Mouse (Mus musculus) MN1 (cell line): Measurements from ENCODE around the gene Ano1.

Source experiments
- DNase-seq: peaks from one replicate; pipeline ENCODE4 v3.0.0-alpha.2; 2016; ENCODE audit warnings: low spot score

The Ano1 gene

GRCm38 (mm10) chr7:144696764-144697704 lies 54.7 kb downstream of the Ano1 start:
- peak; percentile 6 for DNase-seq

- no peak for DNase-seq
These were observed 61.9 kb downstream of the Ano1 start for GRCm38 (mm10) chr7:144689855-144690254.

- DNase-seq, result no peak
These were observed 62.6 kb downstream of the Ano1 start for GRCm38 (mm10) chr7:144689136-144689535.

DNA sequence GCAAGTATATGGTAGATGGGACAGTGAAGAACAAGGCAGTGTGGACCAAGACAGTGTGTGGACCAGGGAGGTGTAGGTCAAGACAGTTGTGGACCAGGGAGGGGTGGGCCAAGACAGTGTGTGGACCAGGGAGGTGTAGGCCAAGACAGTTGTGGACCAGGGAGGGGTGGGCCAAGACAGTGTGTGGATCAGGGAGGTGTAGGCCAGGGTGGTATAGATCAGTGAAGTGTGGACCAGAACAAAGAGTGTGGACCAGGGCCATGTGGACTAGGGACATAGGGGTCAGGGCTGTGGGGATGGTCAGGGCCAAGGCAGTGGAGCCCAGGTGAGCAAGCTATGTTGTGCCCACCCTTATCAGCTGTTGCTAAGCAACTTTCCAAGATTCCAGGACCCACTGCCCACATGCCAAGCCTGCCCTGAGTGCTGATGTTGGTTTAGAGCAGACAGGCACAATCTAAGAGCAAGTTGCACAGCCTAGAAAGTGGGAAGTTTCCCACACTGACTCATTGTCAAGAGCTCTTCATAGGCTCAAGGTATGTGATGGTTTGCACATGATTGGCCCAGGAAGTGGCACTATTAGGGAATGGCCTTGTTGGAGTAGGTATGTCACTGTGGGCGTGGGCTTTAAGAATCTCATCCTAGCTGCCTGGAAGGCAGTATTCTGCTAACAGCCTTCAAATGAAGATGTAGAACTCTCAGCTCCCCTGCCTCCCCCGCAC lies 64.0 kb downstream of the Ano1 start:
- DNase-seq, result no peak

DNA sequence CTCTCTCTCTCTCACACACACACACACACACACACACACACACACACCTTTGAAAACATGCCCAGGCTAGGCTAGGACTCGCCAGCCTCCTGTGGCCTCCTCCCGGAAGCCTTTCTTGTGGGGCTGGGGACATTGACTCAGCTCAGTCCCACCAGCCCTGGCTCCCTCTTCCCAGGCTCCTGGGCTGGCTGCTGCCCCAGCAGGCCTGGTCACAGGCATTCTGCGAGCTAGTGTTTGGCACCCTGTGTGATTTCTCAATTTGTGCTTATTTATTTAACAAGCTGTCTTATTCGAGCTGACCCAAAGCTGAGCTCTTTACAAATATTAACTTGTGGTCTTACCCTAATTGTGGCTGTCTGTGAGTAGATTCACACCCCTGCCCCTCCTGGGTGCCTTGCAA lies 66.8 kb downstream of the Ano1 start:
- DNase-seq, result no peak

GRCm38 (mm10) chr7:144684467-144684866 lies 67.3 kb downstream of the Ano1 start:
- peak; percentile 32 for DNase-seq

GRCm38 (mm10) chr7:144680096-144680495 lies 71.7 kb downstream of the Ano1 start:
- DNase-seq, result no peak

- DNase-seq, result no peak
These were observed 73.3 kb downstream of the Ano1 start for GRCm38 (mm10) chr7:144678241-144679030.

DNA sequence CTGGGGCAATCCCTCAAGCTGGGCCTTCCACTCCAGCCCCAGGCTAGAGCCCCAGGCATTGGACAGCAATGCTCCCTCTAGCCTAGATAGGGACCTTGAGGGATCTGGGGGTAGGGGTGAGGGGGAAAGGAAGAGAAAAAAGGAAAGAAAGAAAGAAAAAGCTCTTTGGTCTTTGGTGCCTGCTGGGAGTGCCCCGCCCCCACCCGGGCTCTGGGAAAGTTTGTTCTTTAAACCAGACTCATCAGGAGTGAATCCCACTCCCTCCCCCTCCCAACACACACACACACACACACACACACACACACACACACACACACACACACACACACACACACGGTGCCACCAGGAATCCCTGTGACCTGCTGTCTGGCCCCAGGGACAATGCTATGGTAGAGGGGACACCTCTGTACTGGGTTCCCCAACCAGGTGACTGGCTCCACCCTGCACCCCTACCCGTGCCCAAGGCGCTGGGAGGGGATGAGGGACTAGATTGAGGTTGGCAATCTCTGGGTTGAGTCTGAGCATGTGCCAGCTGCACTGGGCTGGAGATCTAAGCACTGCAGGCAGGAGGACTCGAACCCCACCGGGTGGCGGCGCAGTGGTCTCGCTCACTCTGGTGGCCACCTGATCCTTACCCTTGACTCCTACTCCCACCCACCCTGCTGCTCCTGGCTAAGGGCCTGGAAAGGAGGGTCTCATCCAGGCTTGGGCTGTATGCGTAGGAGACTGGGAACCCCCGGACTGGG lies 74.3 kb downstream of the Ano1 start:
- DNase-seq, result no peak

DNA sequence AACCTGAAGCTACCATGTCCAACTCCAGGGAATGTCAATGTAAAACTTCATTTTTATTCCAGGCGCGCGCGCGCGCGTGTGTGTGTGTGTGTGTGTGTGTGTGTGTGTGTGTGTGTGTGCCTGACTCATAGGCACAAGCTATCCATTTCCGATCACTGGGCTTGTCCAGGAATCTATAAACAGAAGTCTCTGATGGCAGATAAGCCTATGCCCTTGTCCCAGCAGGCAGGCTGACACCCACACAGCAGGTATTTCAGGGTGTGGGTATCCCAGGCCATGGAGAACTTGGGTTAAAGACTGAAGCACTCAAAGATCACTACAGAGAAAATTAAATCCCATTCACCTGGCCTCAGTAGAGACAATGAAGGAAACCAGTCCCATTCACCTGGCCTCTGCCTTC lies 76.1 kb downstream of the Ano1 start:
- no peak for DNase-seq

GRCm38 (mm10) chr7:144669895-144670294 lies 81.9 kb downstream of the Ano1 start:
- no peak for DNase-seq

DNA sequence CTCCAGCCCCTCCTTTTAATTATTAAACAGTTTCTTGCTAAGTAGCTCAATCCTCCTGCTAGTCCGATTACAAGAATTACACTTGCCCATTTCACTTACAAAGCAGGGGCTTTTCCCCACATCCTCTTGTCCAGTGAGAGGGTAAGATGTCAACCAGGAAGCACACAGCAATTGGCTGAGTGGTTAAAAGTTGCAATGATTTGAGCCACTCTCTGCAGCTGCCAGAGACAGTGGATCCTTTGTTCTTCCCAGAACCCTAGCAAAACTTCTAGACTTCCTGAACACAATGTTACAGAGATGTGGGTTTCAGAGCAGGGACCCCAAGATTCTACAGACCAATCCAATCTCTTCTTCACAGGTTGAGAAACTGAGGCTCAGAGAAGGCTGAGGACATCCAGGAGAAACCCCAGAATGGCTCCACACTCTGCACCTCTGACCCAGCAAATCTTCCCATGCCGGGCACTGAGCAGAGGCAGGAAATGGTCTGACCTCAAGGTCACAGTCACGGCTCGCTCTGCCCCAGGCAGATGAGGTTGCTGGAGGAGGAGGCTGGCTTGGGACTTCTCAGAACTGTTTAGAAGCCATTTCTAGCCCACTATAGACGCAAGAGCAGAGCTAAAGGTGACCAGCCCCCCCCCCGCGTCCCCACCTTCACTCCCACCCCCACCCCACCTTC lies 83.0 kb downstream of the Ano1 start:
- no peak for DNase-seq

GRCm38 (mm10) chr7:144667091-144667490 lies 84.7 kb downstream of the Ano1 start:
- DNase-seq, result no peak

- no peak for DNase-seq
These were observed 86.2 kb downstream of the Ano1 start for GRCm38 (mm10) chr7:144665585-144665984.

DNA sequence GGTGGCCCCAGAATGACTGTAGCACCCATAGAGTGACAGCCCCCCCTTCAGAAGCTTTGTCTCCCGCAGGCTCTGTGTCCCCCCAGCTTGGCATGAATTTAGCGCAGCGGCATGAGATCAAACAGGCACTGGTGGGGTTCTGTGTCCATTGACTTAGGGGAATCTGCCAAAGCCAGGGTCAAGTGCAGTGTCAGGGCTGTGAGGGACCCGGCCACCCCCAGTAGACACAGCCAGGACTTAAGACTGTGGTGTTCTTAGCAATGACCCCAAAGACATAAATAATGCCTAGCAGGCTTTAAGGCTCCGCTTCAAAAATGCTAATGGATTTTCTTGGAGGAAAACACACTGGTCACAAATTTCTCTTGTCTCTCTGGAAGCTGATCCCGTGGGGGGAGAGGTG lies 88.2 kb downstream of the Ano1 start:
- DNase-seq, result no peak

DNA sequence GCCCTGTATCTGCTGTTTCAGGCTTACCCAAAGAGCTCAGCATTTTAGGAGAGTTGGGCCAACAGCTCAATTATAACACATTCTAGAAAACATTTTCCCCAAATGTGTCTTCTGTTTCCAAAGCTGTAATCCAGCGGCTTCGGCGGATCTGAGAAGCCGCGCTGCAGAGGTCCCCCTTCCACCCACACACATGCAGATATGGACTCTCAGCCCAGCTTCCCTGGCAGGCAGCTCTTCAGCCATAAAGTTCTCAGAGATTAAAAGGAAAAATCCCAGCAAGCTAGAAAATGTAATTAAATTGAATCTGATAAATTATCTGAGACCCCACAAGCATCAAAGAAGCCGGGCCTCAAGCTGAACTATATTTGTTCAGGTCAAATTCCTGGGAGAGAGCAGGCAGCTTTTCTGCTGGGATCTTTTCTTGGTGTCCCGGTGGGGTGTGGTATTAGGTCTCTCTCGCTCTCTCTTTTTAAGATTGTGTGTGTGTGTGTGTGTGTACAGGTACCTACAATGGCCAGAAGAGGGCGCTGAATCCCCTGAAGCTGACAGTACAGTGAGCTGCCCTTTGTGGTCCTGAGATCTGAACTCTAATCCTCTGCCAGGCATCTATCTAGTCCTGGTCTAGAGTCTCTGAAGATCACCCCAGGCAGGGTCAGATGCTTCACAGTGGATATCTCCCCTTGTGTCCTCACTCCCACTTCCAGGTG lies 95.4 kb downstream of the Ano1 start:
- no peak for DNase-seq

- peak; percentile 51 for DNase-seq
These were observed 97.9 kb downstream of the Ano1 start for GRCm38 (mm10) chr7:144653681-144654425.

DNA sequence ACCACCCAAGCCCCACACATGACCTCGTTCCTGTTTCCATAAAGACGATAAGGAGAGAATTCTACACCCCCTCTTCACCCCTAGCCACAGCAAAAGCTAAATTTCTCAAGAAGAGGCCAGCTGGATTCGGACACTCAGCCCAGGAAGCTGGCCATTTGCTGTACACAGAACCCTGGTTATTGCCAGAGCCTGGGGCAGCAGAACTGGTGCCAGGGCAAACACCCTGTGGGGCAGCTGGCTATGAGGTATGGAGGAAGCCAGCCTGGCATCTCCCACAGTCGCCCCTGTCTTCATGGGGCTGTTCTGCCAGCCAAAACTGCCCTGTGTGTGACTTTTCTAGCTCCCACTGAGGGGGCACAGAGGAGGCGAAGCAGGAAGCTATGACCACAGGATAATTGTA lies 104.2 kb downstream of the Ano1 start:
- DNase-seq, result no peak

GRCm38 (mm10) chr7:144640817-144641216 lies 111.0 kb downstream of the Ano1 start:
- no peak for DNase-seq

GRCm38 (mm10) chr7:144636000-144636399 lies 115.8 kb downstream of the Ano1 start:
- no peak for DNase-seq
